Mouse (Mus musculus) brain, embryonic 14.5 days (tissue): Measurements from ENCODE around the gene Atp9a.

Experiments
- CTCF ChIP-seq: fragments of 200-500 bp; IDR thresholded peaks from 2 replicates; pipeline ENCODE4 v1.5.1; 2012; ENCODE audit warnings: inconsistent platforms, mild to moderate bottlenecking, moderate library complexity, borderline replicate concordance; ENCODE audit not compliant: insufficient read depth, insufficient read length; ENCODE audit errors: extremely low read depth
- POLR2A ChIP-seq: fragments of 200-500 bp; IDR thresholded peaks from 2 replicates; pipeline ENCODE4 v1.6.1; 2012; ENCODE audit warnings: mild to moderate bottlenecking, inconsistent platforms, borderline replicate concordance; ENCODE audit not compliant: poor library complexity, insufficient read depth, insufficient read length, severe bottlenecking; ENCODE audit errors: extremely low read depth

GRCm38 (mm10) chr2:168667745-168668144, 74.5 kb downstream of the Atp9a start:
- TF ChIP-seq CTCF (no peak), POLR2A (no peak)
